Mouse (Mus musculus) kidney, adult 11 months (tissue): Measurements from ENCODE around the gene Gtf2ird2.
A peak's percentile ranks its signal among the peaks of the same experiment; 100 is the strongest.

Source experiments
- DNase-seq: peaks from one replicate; pipeline ENCODE4 v3.0.0; 2022

Gtf2ird2 gene

DNA sequence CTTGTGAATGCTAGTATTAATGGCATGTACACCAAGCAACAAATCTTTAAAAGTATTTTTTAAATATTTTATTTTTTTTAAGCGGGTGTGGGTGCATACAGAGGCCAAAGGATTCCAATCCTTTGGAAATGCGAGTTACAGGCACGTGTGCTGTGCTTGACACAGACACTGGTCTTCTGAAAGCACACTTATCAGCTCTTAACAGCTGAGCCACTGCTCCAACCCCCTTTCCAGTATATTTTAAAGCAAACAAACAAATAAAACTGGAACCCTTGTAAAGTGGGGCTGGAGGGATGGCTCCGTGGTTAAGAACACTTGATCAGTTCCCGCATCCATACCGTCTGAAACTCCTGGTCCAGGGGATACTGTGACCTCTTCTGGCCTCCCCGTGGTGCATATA, 657 bp upstream of the Gtf2ird2 start:
- no peak for DNase-seq

GRCm38 (mm10) chr5:134186059-134186458, 2.2 kb downstream of the Gtf2ird2 start:
- no peak for DNase-seq

- no peak for DNase-seq
These were observed 3.3 kb downstream of the Gtf2ird2 start for GRCm38 (mm10) chr5:134186961-134187731.

DNA sequence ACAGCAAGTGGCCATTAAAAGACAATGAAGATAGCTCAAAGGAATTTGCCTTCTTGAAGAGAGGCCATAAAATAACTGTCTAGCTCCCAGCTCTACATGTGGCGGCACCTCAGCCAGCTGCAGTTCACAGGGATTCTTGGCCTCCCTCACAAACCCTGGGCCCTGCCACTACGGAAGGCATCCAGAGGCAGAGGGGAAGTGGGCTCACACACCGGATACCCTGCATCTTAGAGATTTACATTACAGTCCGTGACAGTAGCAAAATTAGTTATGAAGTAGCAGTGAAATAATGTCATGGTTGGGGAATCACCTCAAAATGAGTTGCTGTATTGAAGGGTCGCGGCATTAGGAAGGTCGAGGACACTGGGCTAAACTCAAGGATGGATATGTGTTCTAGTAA, 4.8 kb downstream of the Gtf2ird2 start:
- no peak for DNase-seq

GRCm38 (mm10) chr5:134193664-134194063, 9.8 kb downstream of the Gtf2ird2 start:
- DNase-seq, result no peak

GRCm38 (mm10) chr5:134206721-134207120, 22.9 kb downstream of the Gtf2ird2 start:
- DNase-seq, result no peak

- peak; percentile 63 for DNase-seq
These were observed 26.2 kb downstream of the Gtf2ird2 start for GRCm38 (mm10) chr5:134209931-134210554.

DNA sequence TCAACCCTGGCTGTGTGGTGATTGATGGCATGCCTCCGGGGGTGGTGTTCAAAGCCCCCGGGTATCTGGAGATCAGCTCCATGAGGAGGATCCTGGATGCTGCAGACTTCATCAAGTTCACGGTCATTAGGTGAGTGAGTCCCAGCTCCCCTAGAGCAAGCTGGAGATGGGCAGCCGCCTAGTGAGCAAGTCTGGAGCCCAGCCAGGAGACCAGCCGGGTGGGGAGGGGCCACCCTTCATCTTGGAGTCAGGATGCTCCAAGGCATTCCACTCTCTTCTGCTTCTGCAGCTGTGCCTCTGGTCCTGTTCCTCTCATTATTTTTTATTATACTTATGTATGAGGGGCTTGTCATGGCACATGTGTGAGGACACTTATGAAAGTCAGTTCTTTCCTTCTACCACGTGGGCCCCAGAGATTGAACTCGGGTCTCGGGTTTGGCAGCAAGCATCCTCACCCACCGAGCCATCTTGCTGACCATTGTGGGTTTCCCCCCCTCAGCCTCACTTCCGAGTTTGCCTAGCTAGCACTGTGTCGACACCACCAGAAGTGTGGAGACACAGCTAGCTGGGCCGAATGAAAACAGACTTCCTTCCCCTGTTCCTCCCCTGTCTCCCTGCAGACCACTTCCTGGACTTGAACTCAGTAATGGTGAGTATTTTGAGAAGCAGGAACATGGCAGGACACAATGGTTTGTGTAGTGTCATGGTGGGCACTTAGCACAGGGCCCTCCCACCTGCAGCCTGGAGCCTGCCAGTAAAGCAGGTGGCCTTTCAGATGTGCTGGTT, 30.4 kb downstream of the Gtf2ird2 start:
- no peak for DNase-seq

- DNase-seq, result no peak
These were observed 34.1 kb downstream of the Gtf2ird2 start for GRCm38 (mm10) chr5:134217900-134218299.

DNA sequence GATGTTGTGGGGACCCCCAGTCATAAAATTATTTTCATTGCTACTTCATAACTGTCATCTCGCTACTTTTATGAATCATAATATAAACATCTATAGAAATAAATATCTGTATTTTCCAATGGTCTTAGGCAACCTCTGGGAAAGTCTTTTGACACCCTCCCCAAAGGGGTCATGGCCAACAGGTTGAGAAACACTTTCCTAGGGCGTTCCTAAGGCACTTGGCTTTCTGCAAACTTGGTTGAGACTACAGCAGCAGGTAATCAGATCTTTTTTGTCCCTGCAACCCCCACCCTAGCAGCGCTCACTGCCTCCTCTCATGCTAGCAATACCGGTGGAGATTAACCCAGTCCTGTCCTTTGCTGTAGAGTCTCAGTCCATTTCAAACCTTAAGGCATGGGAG, 37.5 kb downstream of the Gtf2ird2 start:
- DNase-seq, result no peak

GRCm38 (mm10) chr5:134221708-134222150, 37.9 kb downstream of the Gtf2ird2 start:
- no peak for DNase-seq

DNA sequence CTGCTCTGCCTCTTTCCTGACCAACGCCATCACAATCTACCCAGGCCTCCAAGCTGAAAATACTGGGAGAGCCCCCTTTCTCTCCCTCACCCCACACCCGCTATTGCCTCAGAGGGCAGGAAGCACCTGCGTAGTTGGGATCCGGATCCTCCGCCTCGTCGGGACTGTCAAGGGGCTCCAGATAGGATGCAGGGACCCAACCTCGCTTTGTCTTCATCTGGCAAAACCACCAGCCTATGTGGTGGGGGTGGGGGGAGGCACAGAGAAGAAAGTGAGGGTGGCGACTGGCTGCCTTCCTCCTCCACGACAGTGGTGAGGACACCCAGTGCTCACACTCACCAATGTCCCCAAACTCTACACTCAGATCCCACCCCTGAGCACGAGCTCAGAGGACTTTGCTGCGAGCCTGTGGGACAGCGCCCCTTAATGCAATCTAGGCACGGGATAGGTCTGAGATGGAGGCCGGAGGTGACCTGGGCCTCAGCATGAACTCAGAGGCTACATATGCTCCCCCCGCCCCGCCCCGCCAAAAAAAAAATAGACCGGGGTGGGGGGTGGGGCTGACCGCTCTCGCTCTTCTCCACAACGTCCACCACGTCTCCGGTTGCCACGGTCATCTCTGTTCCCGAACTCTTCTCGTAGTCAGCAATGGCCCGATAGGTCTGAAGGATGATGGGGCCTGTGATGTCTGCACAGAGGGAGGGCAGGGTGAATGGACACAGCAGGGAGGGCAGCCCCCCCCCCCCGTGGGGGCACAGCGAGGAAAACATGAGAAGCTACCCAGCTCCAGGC, 41.5 kb downstream of the Gtf2ird2 start:
- DNase-seq, result no peak

DNA sequence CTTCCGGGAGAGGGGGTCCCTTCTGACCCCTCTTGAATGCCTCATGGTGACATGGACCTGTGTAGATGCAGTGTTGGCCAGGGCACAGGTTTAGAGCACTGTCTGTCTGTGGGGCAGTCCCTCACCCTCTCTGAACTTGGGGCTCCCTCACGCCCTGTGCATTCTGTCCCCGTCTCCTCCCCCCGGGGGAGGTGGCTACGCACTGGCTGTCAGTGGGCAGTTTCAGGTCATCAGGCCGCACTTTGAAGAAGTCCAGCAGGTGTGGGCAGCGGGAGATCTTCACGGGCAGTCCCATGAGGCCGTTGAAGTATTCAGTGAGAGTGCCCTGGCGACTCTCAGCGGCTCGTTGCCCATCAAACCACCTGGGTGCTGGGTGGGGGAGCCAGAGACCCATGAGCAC, 43.1 kb downstream of the Gtf2ird2 start:
- no peak for DNase-seq

DNA sequence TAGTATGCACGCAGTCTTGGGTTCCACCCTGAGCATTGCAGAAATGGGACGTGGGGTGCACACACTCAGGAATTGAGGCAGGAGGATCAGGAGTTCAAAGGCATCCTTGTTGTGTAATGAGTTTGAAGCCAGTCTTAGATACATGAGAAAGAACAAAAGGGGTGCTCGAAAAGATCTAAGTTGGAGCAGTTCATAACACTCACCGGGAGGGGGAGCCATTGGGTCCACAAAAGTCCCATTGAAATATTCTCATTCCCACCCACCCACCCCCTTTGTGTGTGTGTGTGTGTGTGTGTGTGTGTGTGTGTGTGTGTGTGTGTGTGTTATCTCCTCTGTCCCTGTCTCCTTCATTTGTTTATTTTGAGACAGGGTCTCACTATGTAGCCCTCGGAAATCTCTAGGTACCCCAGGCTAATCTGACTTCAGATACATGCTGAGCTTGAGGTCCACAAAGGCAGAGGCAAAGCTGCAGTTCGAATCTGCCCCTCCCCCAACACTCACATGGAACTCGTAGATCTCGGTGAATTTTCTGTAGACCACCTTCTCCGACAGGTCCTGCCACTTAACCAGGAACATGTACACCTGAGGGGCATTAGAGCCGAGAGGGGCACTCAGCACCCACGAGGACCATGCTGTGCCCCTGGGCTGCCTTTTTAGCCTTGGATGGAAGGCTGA, 43.9 kb downstream of the Gtf2ird2 start:
- no peak for DNase-seq

GRCm38 (mm10) chr5:134228249-134228638, 44.4 kb downstream of the Gtf2ird2 start:
- DNase-seq, result no peak

GRCm38 (mm10) chr5:134229391-134229790, 45.6 kb downstream of the Gtf2ird2 start, which contains the start of gene Ncf1:
Gene Ncf1 (minus strand): TSS chr5:134229625.
- DNase-seq, result no peak

GRCm38 (mm10) chr5:134231376-134231775, 47.6 kb downstream of the Gtf2ird2 start:
- DNase-seq, result peak; percentile 27

DNA sequence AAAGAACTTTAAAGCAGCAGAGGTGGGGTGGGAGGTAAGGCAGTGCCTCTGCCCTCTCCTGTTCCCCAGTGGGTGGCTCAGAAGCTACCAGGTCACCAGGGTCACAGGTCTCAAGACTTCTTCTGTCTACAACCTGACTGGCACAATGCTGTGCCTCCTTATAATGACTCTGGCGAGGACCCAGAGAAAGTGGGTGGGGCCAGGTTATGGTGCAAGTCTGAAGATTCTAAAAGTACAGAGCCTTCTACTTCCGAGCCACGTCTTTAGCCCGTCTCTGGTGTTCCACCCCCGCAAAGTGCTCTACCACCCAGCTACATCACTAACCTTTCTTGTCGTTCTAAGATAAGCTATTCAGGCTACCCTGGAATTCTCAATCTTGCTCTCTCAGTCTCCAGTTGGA, 48.3 kb downstream of the Gtf2ird2 start:
- peak; percentile 26 for DNase-seq

GRCm38 (mm10) chr5:134232568-134232967, 48.7 kb downstream of the Gtf2ird2 start:
- peak; percentile 61 for DNase-seq

DNA sequence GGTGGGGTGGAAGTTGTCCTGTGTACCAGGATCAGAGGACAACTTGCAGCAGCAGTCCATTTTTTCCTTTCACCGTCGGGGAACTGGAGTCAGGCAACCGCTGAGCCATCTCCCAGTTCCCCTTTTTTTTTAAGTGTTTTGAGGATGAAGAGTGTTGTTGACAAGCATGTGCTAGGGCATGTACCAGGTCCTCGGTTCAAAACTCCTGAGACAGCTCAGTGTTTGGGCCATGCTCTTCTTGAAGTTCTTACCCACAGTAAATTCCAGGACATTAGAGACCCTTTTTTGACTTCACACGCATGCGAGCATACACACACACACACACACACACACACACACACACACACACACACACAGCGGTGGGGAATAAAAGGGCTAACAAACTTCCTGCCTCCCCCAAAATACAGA, 49.4 kb downstream of the Gtf2ird2 start:
- DNase-seq, result no peak

- no peak for DNase-seq
These were observed 50.4 kb downstream of the Gtf2ird2 start for GRCm38 (mm10) chr5:134234205-134234604.

GRCm38 (mm10) chr5:134235111-134235510, 51.3 kb downstream of the Gtf2ird2 start:
- DNase-seq, result no peak
